Mouse (Mus musculus) intestine, postnatal 0 days (tissue): ENCODE measurements around the gene Il21. TPM values are rescaled to one million over a fixed set of nuclear protein-coding genes. Genes with fewer than 3 reads are reported as not detected.

Experiments
- ATAC-seq: fragments of 200-750 bp; cut with Nextera tagmentation; 2 replicates; pipeline ENCODE4 v1.8.0; 2017; ENCODE audit warnings: mild to moderate bottlenecking, moderate TSS enrichment, moderate library complexity
- H3K27ac ChIP-seq: fragments of 300-500 bp; sonication (generic); 2 replicates; pipeline ENCODE4 v1.5.1; 2014; ENCODE audit warnings: mild to moderate bottlenecking, low read depth, low read length, moderate library complexity
- H3K27me3 ChIP-seq: fragments of 300-500 bp; sonication (generic); replicated peaks from 2 replicates; pipeline ENCODE4 v1.6.1; 2014; ENCODE audit warnings: low read length, mixed read lengths; ENCODE audit not compliant: control insufficient read depth, insufficient read depth
- H3K36me3 ChIP-seq: fragments of 300-500 bp; sonication (generic); 2 replicates; pipeline ENCODE4 v1.6.1; 2014; ENCODE audit warnings: mild to moderate bottlenecking, moderate library complexity; ENCODE audit not compliant: control insufficient read depth, insufficient read depth
- H3K4me1 ChIP-seq: fragments of 300-500 bp; sonication (generic); replicated peaks from 2 replicates; pipeline ENCODE4 v1.6.1; 2014; ENCODE audit warnings: antibody characterized with exemption, low read length, mixed read lengths; ENCODE audit not compliant: control insufficient read depth, insufficient read depth
- H3K4me2 ChIP-seq: fragments of 300-500 bp; sonication (generic); replicated peaks from 2 replicates; pipeline ENCODE4 v1.6.1; 2014; ENCODE audit warnings: low read depth, mild to moderate bottlenecking, moderate library complexity
- H3K4me3 ChIP-seq: fragments of 300-500 bp; sonication (generic); 2 replicates; pipeline ENCODE4 v1.5.1; 2014; ENCODE audit warnings: low read depth, low read length
- H3K9ac ChIP-seq: fragments of 300-500 bp; sonication (generic); 2 replicates; pipeline ENCODE4 v1.6.1; 2014; ENCODE audit warnings: mild to moderate bottlenecking, low read depth, low read length
- H3K9me3 ChIP-seq: fragments of 300-500 bp; sonication (generic); 2 replicates; pipeline ENCODE4 v1.6.1; 2016; ENCODE audit warnings: mixed run types; ENCODE audit not compliant: control insufficient read depth
- CTCF ChIP-seq: sonication (generic); IDR thresholded peaks from 2 replicates; pipeline ENCODE4 v1.5.1; 2016; ENCODE audit warnings: low read depth, mild to moderate bottlenecking, control low read depth, antibody characterized with exemption, moderate library complexity
- whole genome bisulfite sequencing: fragments of 180-500 bp; shearing (Covaris S2); extraction: QIAGEN DNeasy Blood & Tissue Kit; methylation state at CpG from one replicate; pipeline ENCODE4 v1.1.7; 2014; 5-methylcytosine and 5-hydroxymethylcytosine counted together
- polyA plus RNA-seq: library from polyadenylated mRNA; unstranded; fragments of >200 nt; fragmentation: Nextera tagmentation; extraction: Ambion mirVana; gene quantifications from 2 replicates; pipeline ENCODE4 v1.2.1, GENCODE M21; 2015

The Il21 gene
- polyA plus RNA-seq, 1 experiment from 2014 or later, result not detected

DNA sequence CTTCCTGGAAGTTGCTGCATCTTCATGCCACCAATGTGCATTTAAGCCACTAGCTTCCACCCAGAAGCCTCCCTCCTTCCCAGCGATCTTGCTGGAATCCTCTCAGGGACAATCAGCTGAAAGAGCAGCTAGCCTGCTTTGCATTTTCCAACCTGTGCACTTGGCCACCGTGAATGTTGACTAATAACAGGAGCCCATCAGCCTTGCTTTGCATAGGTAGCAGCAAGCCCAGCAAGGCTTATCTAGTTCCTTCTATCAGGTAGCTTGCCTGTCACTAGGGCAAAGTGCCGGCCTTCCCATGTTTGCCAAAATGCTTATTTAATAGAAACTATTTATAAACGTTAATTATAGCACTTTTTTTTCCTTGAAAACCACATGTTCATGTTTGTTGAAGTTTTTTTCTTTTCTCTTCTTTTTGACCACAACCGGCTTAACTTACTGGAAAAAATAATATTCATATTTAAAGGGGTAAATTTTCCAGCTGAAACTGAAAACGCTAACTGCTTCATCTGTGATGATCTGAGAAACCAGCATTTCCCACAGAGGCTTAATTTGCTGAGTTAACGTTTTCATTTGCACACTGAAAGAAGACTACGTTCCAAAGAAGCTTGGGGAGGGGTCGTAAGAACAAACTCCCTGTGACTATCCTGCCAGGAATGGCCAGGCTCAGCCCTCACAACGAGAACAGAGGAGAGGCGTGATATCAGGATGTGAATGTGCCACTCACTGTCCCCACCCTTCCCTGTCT lies 3.2 kb downstream of the Il21 start:
- Histone ChIP-seq H3K4me1 (no peaks in the 10 kb centered on the region), H3K27me3 (no peaks in the 10 kb centered on the region), H3K4me3 (no peak overlapping the region), H3K36me3 (no peaks in the 10 kb centered on the region), H3K4me2 (no peak overlapping the region), H3K9me3 (no peaks in the 10 kb centered on the region), H3K27ac (no peak overlapping the region), H3K9ac (no peak overlapping the region)
- no peak for ATAC-seq
- 63% methylated on average over 11 of the region's 11 CpGs for WGBS
- no peak for TF ChIP-seq CTCF

DNA sequence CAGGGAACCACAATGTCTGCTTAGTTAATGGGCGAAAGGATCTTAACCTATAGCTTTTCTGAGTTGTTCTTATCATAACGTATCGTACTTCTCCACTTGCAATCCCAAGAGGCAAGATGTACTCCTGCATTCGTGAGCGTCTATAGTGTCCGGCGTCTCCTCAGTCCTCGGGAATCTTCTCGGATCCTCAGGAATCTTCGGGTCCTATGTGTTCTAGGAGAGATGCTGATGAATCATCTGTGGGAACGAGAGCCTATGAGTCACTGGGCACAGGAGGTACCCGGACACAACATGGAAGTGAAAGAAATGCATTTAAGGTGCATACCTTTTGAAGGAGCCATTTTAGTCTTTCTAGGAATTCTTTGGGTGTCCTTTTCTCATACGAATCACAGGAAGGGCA lies 7.3 kb downstream of the Il21 start:
- no peak for ATAC-seq
- Histone ChIP-seq H3K4me1 (no peaks in the 10 kb centered on the region), H3K27ac (no peak overlapping the region), H3K36me3 (no peaks in the 10 kb centered on the region), H3K4me2 (no peak overlapping the region), H3K9ac (no peak overlapping the region), H3K4me3 (no peak overlapping the region), H3K27me3 (no peaks in the 10 kb centered on the region), H3K9me3 (no peaks in the 10 kb centered on the region)
- no peak for TF ChIP-seq CTCF
- WGBS, result 92% methylated on average over 13 of the region's 13 CpGs

DNA sequence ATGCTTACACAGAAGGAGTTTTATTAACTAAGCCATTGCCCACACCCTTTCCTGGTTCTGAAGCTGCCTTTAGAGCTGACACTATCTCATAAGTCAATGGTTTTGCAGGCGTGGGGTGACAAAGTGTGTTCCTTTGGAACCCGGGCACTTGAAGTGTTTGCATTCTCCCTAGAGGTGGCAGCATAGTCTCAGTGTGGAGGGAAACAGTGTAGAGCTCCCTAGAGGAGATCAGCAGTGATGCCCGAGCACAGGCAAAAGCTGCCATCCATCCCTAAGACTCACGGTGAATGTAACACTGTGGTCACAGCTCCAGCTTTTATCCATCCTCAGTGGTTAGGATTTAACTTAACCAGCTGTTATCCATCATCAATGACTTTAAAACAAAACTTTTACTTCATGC lies 13.4 kb downstream of the Il21 start:
- ATAC-seq, result no peak
- Histone ChIP-seq H3K4me2 (no peak overlapping the region), H3K4me3 (no peak overlapping the region), H3K4me1 (no peaks in the 10 kb centered on the region), H3K27ac (no peak overlapping the region), H3K27me3 (no peaks in the 10 kb centered on the region), H3K9me3 (no peaks in the 10 kb centered on the region), H3K36me3 (no peaks in the 10 kb centered on the region), H3K9ac (no peak overlapping the region)
- peak; percentile 78 for TF ChIP-seq CTCF
- 26% methylated on average over 4 of the region's 4 CpGs for WGBS

GRCm38 (mm10) chr3:37205226-37205800 lies 27.1 kb downstream of the Il21 start:
- no peaks in the 10 kb centered on the region for H3K4me1 ChIP-seq
- no peak overlapping the region for H3K4me2 ChIP-seq
- no peaks in the 10 kb centered on the region for H3K9me3 ChIP-seq
- H3K36me3 ChIP-seq, result no peaks in the 10 kb centered on the region
- H3K27ac ChIP-seq, result no peak overlapping the region
- no peaks in the 10 kb centered on the region; the same call in 1 of the 2 replicates for H3K27me3 ChIP-seq
- peak; percentile 23; the same call in 1 of the 2 replicates for ATAC-seq
- 46% methylated on average over 8 of the region's 8 CpGs for WGBS
- no peak for TF ChIP-seq CTCF
- no peak overlapping the region for H3K9ac ChIP-seq
- H3K4me3 ChIP-seq, result no peak overlapping the region

- Histone ChIP-seq H3K4me3 (peak overlapping the region; percentile 52), H3K36me3 (no peaks in the 10 kb centered on the region), H3K4me1 (no peaks in the 10 kb centered on the region), H3K9ac (peak overlapping the region; percentile 54; the same call in 1 of the 2 replicates), H3K27me3 (no peaks in the 10 kb centered on the region; the same call in 1 of the 2 replicates), H3K27ac (no peak overlapping the region), H3K9me3 (no peaks in the 10 kb centered on the region), H3K4me2 (peak overlapping the region; percentile 81)
- 20% methylated on average over 6 of the region's 6 CpGs for WGBS
- peak; percentile 80 for TF ChIP-seq CTCF
- ATAC-seq, result peak; percentile 42; the same call in 1 of the 2 replicates
These were observed 27.9 kb downstream of the Il21 start for GRCm38 (mm10) chr3:37204556-37204955.

DNA sequence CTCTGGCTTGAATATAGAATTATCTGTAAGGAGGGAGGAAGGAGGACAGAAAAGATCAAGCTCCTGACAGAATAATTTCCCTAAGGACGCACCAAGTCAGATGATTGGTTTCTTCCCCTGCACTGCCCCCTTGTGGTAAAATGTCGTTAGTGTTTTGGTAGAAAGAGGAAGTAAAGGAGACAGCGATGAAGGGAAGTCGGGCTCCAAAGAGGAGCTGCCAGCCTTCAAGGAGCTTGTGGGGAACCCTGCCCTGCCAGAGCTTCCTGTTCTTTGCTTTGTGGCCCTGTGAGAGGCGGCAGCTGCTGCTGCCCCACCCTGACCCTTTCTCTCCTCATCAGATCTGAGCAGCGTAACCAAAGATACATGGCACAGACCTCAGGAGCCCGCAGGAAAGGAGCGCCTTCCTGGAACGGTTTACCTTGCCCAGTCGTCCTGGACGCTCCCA lies 28.4 kb downstream of the Il21 start:
- Histone ChIP-seq H3K27ac (no peak overlapping the region), H3K4me3 (peak overlapping the region; percentile 52)
- 0% methylated on average over 11 of the region's 11 CpGs for WGBS

More for the DNA sequence above, 28.4 kb downstream of the Il21 start:
- Histone ChIP-seq H3K9ac (peak overlapping the region; percentile 54), H3K4me2 (peak overlapping the region; percentile 81), H3K9me3 (no peaks in the 10 kb centered on the region), H3K36me3 (no peaks in the 10 kb centered on the region), H3K4me1 (no peaks in the 10 kb centered on the region), H3K27me3 (no peaks in the 10 kb centered on the region; the same call in 1 of the 2 replicates)
- peak; percentile 62 for ATAC-seq
- peak; percentile 93 for TF ChIP-seq CTCF
